Mouse (Mus musculus): Measurements from ENCODE around the gene Kbtbd2. TPM values are rescaled to one million over a fixed set of nuclear protein-coding genes. Genes with fewer than 3 reads are reported as not detected.

Gene Kbtbd2
- total RNA-seq, 1 experiment from 2014 or later: 60.5 TPM

DNA sequence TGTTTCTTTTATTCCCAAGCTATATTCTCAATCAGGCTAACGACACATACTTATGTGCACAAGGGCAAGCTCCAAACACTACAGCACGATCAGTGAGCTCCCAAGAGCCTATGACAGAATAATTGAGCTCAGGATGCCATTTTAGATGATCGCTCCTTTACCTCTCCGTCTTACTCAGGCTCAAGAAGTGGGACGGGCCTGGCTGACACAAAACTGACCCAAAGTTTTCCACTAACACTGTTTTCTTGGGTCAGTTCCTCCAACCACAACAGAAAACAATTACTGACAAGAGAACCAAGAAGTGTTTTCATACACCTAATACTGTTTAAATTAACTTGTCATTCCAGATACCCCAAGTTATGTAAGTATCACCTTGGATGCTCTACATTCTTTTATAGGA, 2.8 kb downstream of the Kbtbd2 start:
- no peak for ATAC-seq (ENCODE audit: extremely low read depth, insufficient number of reproducible peaks, low FRiP score, poor library complexity, severe bottlenecking)

DNA sequence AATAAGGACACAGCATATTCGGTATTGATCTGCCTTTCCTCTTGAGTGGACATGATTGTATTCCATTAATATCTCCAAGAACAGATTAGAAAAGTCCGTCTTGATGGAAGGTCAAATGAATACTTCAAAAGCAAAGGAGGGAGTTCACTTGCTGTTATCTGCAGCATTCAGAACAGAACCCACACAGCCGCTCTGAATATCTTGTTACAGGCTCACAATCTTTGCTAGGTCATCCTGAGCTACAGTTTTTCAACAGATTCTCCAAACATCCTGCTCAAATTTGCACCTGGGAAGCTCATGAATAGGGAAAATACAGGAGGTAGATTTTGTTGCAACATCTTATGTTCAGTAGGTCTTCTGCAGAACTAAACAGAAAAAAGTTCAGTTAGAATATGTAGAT, 8.3 kb downstream of the Kbtbd2 start:
- ATAC-seq (ENCODE audit: extremely low read depth, insufficient number of reproducible peaks, low FRiP score, poor library complexity, severe bottlenecking): no peak

DNA sequence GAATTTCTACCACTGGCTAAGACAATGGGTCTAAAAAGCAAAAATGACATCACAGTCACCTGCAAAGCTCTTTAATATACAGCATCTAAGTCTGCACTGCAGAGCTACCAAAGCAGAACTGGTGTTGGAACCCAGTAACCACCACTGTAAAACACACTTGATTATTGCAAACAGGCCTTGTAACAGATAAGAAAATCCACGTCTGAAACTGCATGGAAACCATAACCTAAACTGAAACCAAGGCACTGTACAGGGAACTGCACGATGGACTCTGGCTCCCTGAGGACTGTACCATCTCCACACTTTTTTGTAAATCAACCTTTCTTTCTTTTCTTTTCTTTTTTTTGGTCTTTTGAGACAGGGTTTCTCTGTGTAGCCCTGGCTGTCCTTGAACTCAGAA, 9.9 kb downstream of the Kbtbd2 start:
- ATAC-seq (ENCODE audit: extremely low read depth, insufficient number of reproducible peaks, low FRiP score, poor library complexity, severe bottlenecking): no peak

DNA sequence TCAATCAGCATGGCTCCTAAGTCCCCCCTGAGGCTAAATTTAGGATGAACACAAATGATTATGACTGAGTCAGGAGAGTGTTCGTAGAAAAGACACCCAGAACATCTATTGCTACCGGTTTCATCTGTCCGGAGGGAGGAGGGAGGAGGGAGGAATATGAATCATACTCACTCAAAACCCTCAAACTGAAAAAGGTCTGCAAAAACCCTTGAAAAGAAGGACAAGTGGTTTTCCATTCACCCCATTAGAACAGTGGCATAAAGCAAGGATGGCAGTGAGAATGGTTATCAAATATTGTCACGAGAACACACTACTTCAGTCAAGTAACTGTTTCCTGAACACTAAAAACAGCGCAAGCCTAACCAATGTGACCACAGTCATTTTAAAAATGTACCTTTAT, 12.5 kb downstream of the Kbtbd2 start:
- no peak for ATAC-seq (ENCODE audit: extremely low read depth, insufficient number of reproducible peaks, low FRiP score, poor library complexity, severe bottlenecking)

DNA sequence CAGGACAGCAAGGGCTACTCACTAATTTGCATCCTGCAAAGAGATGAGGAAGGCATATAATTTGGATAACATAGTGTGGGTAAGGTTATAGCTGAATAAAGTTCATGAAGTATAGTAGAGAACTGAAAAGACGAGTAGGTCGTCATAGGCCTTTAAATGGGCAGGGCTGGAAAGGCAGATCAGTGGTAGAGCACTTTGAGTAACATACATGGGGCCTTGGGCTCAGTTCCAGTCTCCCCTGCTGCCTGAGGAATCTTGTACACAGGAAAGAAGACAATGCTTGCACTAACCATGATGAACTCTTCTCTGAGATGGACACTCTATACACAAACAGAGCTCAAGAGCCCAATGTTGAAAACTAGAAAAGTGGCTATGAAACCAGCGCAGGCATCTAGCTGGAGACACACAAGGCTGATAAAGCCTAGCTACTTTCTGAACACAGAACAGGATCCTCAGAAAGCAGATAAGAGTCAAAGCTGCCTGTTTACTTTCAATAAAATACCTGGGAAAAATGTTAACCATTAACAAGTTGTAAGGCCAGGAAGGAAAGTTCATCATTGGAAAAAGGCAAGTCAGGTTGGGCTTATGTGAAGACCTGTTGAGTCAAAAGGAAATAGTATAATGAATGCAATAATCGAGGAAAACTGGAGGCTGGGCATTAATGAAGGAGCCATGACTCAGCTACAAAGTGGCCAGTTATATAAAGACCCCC, 13.9 kb downstream of the Kbtbd2 start:
- no peak for ATAC-seq (ENCODE audit: extremely low read depth, insufficient number of reproducible peaks, low FRiP score, poor library complexity, severe bottlenecking)

DNA sequence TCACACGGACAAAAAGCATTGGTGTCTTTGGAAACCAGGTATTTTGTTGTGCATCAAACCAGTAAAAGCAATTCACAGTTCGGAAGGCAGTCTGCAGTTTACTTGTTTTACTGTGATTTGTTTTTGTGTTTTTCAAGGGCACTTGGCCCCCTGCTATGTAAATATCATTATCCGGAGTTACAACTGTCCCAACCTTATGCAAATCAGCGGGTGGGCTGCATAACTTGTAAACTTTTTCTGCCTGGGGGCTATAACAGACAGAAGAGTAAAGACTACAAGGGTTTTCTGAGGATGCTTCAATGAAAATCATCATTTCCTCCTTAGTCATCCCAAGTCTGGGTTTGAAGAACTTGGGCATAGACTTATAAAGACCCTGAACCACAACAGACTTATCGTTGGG, 18.0 kb downstream of the Kbtbd2 start:
- ATAC-seq (ENCODE audit: extremely low read depth, insufficient number of reproducible peaks, low FRiP score, poor library complexity, severe bottlenecking): no peak

DNA sequence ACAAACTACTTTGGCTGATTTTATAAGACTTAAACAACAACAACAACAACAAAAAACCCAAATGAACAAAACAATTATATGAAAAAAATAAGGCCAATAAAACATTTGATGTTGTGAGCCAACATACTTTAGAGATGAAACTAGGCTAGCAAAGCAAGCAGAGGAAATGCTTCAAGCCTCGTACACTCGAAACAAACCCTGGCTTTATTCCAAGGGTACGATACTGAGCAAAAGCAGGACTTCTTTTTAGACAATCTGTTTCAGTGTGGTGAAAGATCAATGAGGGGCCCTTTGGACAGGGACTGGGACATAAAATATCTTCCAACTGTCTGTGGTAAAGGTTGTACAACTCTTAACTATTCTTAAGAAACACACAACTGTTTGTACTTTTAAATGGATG, 21.8 kb downstream of the Kbtbd2 start:
- no peak for ATAC-seq (ENCODE audit: extremely low read depth, insufficient number of reproducible peaks, low FRiP score, poor library complexity, severe bottlenecking)

DNA sequence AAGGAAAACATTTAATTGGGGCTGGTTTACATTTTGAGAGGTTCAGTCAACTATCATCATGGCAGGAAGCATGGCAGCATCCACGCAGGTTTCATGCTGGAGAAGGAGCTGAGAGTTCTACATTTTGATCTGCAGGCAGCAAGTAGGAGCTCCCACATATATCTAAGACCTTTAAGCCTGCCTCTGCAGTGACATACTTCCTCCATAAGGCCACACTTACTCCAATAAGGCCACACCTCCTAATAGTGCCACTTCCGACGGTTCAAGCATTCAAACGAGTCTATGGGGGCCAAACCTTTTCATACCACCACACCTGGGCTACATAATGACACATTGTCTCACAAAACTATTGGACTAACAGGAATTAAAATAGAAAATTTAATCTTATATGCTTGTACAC, 31.9 kb downstream of the Kbtbd2 start:
- no peak for ATAC-seq (ENCODE audit: extremely low read depth, insufficient number of reproducible peaks, low FRiP score, poor library complexity, severe bottlenecking)

DNA sequence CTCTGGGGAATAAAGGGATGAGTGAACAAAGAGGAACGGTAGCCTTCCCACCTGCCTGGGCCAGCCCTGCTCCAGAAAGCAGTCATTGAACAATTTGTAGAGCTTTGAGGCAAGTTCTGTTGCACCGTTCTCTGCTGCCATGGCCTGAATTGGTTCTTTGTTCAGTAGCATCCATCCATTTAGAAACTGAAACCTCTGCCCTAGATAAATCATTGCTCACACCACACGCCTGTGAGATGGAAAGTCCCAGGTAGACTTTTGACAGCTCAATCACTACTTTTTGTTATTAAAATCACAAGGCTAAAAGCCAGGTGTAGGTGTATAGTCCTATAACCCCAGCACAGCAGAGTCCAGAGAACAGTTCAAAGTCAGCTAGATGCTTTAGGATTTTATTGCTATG, 32.3 kb downstream of the Kbtbd2 start:
- ATAC-seq (ENCODE audit: extremely low read depth, insufficient number of reproducible peaks, low FRiP score, poor library complexity, severe bottlenecking): no peak

DNA sequence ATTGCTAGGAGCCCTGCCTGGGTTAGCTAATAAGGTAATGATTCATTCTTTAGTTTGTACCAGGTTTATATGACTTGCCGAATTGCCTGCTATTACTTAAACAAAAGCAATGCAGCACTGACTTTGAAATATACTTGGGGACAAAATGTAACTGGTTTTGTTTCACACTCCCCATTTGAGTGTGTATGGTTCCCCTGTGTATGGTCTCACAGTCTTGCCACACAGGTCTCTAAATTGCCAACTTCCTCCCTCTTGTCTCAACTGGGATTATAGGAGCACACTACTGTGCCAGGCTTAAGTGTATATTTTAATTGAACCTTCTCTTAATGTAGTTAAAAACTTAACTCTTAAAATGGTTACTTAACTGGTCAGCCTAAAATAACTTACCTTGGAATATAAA, 38.3 kb downstream of the Kbtbd2 start:
- no peak for ATAC-seq (ENCODE audit: extremely low read depth, insufficient number of reproducible peaks, low FRiP score, poor library complexity, severe bottlenecking)

DNA sequence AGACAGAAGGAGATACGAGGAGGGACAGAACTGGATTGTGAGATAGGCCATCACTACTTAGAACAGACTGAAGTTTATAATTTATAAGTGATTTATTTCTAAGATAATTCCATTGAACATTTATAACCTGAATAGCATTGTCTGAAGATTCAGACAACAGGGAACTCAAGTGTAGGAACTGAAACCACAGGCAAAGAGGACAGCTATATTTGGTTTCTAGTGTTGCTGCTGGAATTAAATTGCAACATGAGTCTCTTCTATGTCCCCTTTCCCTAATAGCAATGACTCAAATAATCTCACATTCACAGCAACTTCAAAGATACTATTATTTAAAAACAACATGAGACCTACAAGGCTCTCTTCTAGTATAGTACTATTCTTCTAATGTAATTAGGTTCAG, 41.5 kb downstream of the Kbtbd2 start:
- ATAC-seq (ENCODE audit: extremely low read depth, insufficient number of reproducible peaks, low FRiP score, poor library complexity, severe bottlenecking): no peak

DNA sequence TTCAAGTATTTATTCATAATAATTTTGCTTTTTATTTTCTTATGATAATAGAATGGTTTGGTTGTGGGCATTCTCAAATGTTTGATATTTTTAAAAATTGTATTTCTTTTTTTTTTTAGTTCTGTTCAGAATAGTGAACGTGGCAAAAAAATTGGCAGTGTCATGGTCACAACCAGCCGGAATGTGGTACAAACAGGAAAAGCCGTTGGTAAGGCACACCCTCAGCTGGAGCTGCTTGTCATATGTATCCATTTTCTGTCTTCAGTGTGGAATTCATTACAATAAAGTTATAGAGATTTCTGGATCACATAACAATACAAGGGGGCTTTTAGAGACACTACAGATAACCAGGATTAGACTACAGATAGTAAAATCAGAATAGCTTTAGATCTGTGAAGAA, 43.9 kb downstream of the Kbtbd2 start:
- no peak for ATAC-seq (ENCODE audit: extremely low read depth, insufficient number of reproducible peaks, low FRiP score, poor library complexity, severe bottlenecking)

DNA sequence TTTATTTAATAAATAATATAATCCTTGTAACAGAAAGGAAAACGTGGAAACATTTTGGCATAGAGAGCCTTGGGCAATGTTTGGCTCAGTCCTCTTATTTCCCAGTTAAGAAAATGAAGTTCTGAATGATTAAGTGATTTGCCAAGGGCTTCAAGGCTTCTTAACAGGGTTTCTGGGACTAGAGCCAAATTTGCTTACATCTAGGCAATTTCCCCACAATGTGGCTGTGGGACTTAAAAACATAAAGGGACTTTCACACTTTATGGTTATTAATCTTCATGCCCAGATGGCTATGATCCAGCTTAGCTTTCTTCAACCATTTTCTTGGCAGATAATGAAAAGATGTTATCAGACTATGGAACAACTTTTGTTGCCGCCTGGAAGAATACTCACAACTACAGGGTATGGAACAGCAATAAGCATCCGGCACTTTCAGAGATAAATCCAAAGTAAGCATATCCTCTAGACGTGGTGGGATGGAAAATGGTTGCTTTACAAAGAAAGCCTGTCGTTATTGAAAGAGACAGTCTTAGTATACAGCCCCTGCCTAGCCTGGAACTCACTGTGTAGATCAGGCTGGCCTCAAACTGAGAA, 51.6 kb downstream of the Kbtbd2 start:
- ATAC-seq (ENCODE audit: extremely low read depth, insufficient number of reproducible peaks, low FRiP score, poor library complexity, severe bottlenecking): no peak

DNA sequence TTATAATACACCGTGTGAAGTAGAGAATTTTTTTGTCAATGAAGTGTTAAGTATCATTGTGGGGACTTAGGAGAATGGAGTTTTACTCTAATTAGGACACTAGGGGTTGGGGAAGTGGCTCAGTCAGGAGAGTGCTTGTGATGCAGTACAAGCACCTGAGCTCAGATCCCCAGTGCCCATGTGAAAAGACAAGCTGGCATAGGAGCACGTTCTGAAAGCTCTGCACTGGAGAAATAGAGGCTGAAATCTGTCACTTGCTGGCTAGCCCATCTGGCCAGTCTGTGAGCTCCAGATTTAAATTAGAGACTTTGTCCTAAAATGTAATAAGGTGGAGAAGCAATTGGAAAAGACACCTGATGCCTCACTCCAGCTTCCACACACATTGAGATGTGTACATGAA, 65.1 kb downstream of the Kbtbd2 start:
- no peak for ATAC-seq (ENCODE audit: extremely low read depth, insufficient number of reproducible peaks, low FRiP score, poor library complexity, severe bottlenecking)

Other genes with a start within 250 kb of the Kbtbd2 start
- gene Pde1c, start 228.7 kb downstream of the Kbtbd2 start, total RNA-seq (2017): 0.37 and 0.58 TPM in 2 replicates
- gene Lsm5, start 93.1 kb downstream of the Kbtbd2 start, total RNA-seq (2017): 30.9 and 37.6 TPM in 2 replicates
- gene Avl9, start 82.9 kb downstream of the Kbtbd2 start, total RNA-seq (2017): 80.5 and 105 TPM in 2 replicates
- 0.47 TPM in 1 of 2 replicates, not detected in the other for gene Fkbp9, start 34.2 kb upstream of the Kbtbd2 start, total RNA-seq (2017)
- 42.7 and 45.7 TPM in 2 replicates for gene Nt5c3, start 126.1 kb upstream of the Kbtbd2 start, total RNA-seq (2017)
- 2.9 and 3.6 TPM in 2 replicates for gene Vmn1r4, start 126.2 kb upstream of the Kbtbd2 start, total RNA-seq (2017)
- gene Vmn1r5, start 172.5 kb upstream of the Kbtbd2 start, total RNA-seq (2017): not detected in 2 replicates
- not detected in 2 replicates for gene Vmn1r6, start 199.4 kb upstream of the Kbtbd2 start, total RNA-seq (2017)
- not detected in 2 replicates for gene Vmn1r7, start 227.5 kb upstream of the Kbtbd2 start, total RNA-seq (2017)
- not detected in 2 replicates for gene Vmn1r8, start 234.5 kb upstream of the Kbtbd2 start, total RNA-seq (2017)

Data from neutrophil, adult 5-6 weeks (primary cell).